Mouse (Mus musculus) lung, adult 10 weeks (tissue): ENCODE measurements around the gene Tex101. TPM values are rescaled to one million over a fixed set of nuclear protein-coding genes. Genes with fewer than 3 reads are reported as not detected.

ENCODE experiments used
- polyA plus RNA-seq: library from polyadenylated mRNA; stranded (reverse); fragments of 350-450 nt; fragmentation: Illumina TruSeq; extraction: RNeasy Lipid Tissue Mini Kit (QIAGEN cat#74804); gene quantifications from one replicate; pipeline ENCODE4 v1.2.3, GENCODE M21; 2014; ENCODE audit warnings: low read depth, low replicate concordance; ENCODE audit not compliant: insufficient read depth

Gene Tex101
- not detected for polyA plus RNA-seq

GRCm38 (mm10) chr7:24676575-24676974, at the start of gene Tex101:
Gene Tex101, minus strand, starts transcription at chr7:24676675.

GRCm38 (mm10) chr7:24708832-24709292, 32.4 kb upstream of the Tex101 start, which contains the start of gene BC049730:
Gene BC049730, plus strand, starts transcription at chr7:24709242.

GRCm38 (mm10) chr7:24636264-24636663, 40.2 kb downstream of the Tex101 start, which contains the start of gene Lypd3:
Gene Lypd3, plus strand, starts transcription at chr7:24636550.

Other genes with a start within 250 kb of the Tex101 start
- 0.29 TPM for gene Irgc1, start 224.4 kb downstream of the Tex101 start, polyA plus RNA-seq
- 48.8 TPM for gene Plaur, start 214.2 kb downstream of the Tex101 start, polyA plus RNA-seq
- 8.8 TPM for gene Cadm4, start 194.7 kb downstream of the Tex101 start, polyA plus RNA-seq
- gene Zfp428, start 169.7 kb downstream of the Tex101 start, polyA plus RNA-seq: 2.8 TPM
- not detected for gene AC161166.1, start 164.2 kb downstream of the Tex101 start, polyA plus RNA-seq
- gene Irgq, start 146.0 kb downstream of the Tex101 start, polyA plus RNA-seq: 4.7 TPM
- not detected for gene Pinlyp, start 130.6 kb downstream of the Tex101 start, polyA plus RNA-seq
- gene Xrcc1, start 130.4 kb downstream of the Tex101 start, polyA plus RNA-seq: 16.8 TPM
- gene Ethe1, start 89.1 kb downstream of the Tex101 start, polyA plus RNA-seq: 11.8 TPM
- 0.08 TPM for gene Zfp575, start 89.0 kb downstream of the Tex101 start, polyA plus RNA-seq
- 2.1 TPM for gene Phldb3, start 65.9 kb downstream of the Tex101 start, polyA plus RNA-seq
- not detected for gene Lypd3, start 40.1 kb downstream of the Tex101 start, polyA plus RNA-seq
- gene BC049730, start 32.6 kb upstream of the Tex101 start, polyA plus RNA-seq: not detected
- gene Gm4763, start 50.2 kb upstream of the Tex101 start, polyA plus RNA-seq: not detected
- gene Cd177, start 83.6 kb upstream of the Tex101 start, polyA plus RNA-seq: 2.9 TPM
- gene Ceacam10, start 100.5 kb upstream of the Tex101 start, polyA plus RNA-seq: 0.31 TPM
- gene Gm9844, start 185.5 kb upstream of the Tex101 start, polyA plus RNA-seq: 10.3 TPM
- gene Lypd4, start 193.3 kb upstream of the Tex101 start, polyA plus RNA-seq: not detected
- not detected for gene Dmrtc2, start 193.4 kb upstream of the Tex101 start, polyA plus RNA-seq
- gene Rps19, start 207.7 kb upstream of the Tex101 start, polyA plus RNA-seq: 2,096 TPM
- gene Cd79a, start 220.7 kb upstream of the Tex101 start, polyA plus RNA-seq: 88.3 TPM
- gene Arhgef1, start 226.2 kb upstream of the Tex101 start, polyA plus RNA-seq: 98.1 TPM